Mouse (Mus musculus): ENCODE data around the gene Rad9a.

GRCm38 (mm10) chr19:4163543-4163887, 37.9 kb downstream of the Rad9a start:
- TF ChIP-seq CTCF (IDR thresholded peaks at IDR 0.05; ENCODE audit: low read depth, low read length) (no peak), POLR2A (IDR thresholded peaks at IDR 0.05; ENCODE audit: borderline replicate concordance, low read depth, low read length) (no peak)

Data from bone marrow macrophage, adult 2 months (primary cell).